Comparison of ENCODE assay signal across 34 mouse cellular contexts in genomic region chr1:19056861-19057260, GRCm38 (mm10). TPM values are rescaled to one million over a fixed set of nuclear protein-coding genes. Genes with fewer than 3 reads are reported as not detected.
"Had no signal": no experiment of that assay in that cellular context is flagged by ENCODE, and none has a peak within 500 bp of the region (broad histone marks: within the 10 kb centered on the region; RNA-seq: fewer than 3 reads in every experiment).

No protein-coding gene starts in this region.

- H3K27ac ChIP-seq: left cerebral cortex, adult 2 months; limb, embryonic 10.5 days; limb, embryonic 12.5 days; limb, embryonic 13.5 days; limb, embryonic 15.5 days; liver, embryonic 12.5 days; liver, embryonic 13.5 days; liver, embryonic 14.5 days; liver, embryonic 15.5 days; lung, embryonic 15.5 days; macrophage; midbrain, embryonic 10.5 days; midbrain, embryonic 12.5 days; midbrain, embryonic 13.5 days; midbrain, embryonic 15.5 days had no signal

- DNase-seq: liver; liver, embryonic 13.5 days; liver, postnatal 0 days; lung, adult 18-20 months; lung, adult 2 months; lung, postnatal 10 days; lung, postnatal 14 days; lung, postnatal 36 days; lung, postnatal 4 days had no signal

- H3K4me3 ChIP-seq: left cerebral cortex, adult 2 months; limb, embryonic 10.5 days; limb, embryonic 12.5 days; limb, embryonic 13.5 days; limb, embryonic 15.5 days; liver, embryonic 12.5 days; liver, embryonic 13.5 days; liver, embryonic 15.5 days; lung, embryonic 15.5 days; megakaryocyte, embryonic 14.5 days; midbrain, embryonic 10.5 days; midbrain, embryonic 12.5 days; midbrain, embryonic 13.5 days; midbrain, embryonic 15.5 days; myocyte had no signal

- H3K36me3 ChIP-seq: limb, embryonic 10.5 days; limb, embryonic 12.5 days; limb, embryonic 13.5 days; limb, embryonic 15.5 days; liver, embryonic 12.5 days; liver, embryonic 13.5 days; liver, embryonic 15.5 days; lung, embryonic 15.5 days; midbrain, embryonic 10.5 days; midbrain, embryonic 12.5 days; midbrain, embryonic 13.5 days; midbrain, embryonic 15.5 days had no signal

- H3K4me2 ChIP-seq: limb, embryonic 12.5 days; limb, embryonic 13.5 days; limb, embryonic 15.5 days; liver, embryonic 11.5 days; liver, embryonic 12.5 days; liver, embryonic 13.5 days; liver, embryonic 15.5 days; lung, embryonic 14.5 days; lung, embryonic 15.5 days; midbrain, embryonic 11.5 days; midbrain, embryonic 12.5 days; midbrain, embryonic 13.5 days; midbrain, embryonic 15.5 days had no signal

- H3K27me3 ChIP-seq: limb, embryonic 12.5 days; limb, embryonic 13.5 days; limb, embryonic 15.5 days; liver, embryonic 12.5 days; liver, embryonic 13.5 days; liver, embryonic 15.5 days; lung, embryonic 15.5 days; megakaryocyte, embryonic 14.5 days; midbrain, embryonic 12.5 days; midbrain, embryonic 13.5 days; midbrain, embryonic 15.5 days had no signal

- H3K9ac ChIP-seq: limb, embryonic 12.5 days; limb, embryonic 13.5 days; limb, embryonic 15.5 days; liver, embryonic 12.5 days; liver, embryonic 13.5 days; liver, embryonic 14.5 days; liver, embryonic 15.5 days; liver, postnatal 0 days; lung, embryonic 14.5 days; lung, embryonic 15.5 days; midbrain, embryonic 12.5 days; midbrain, embryonic 13.5 days; midbrain, embryonic 15.5 days had no signal

- H3K9me3 ChIP-seq: limb, embryonic 10.5 days; limb, embryonic 12.5 days; limb, embryonic 13.5 days; limb, embryonic 15.5 days; liver, embryonic 12.5 days; liver, embryonic 13.5 days; liver, embryonic 15.5 days; lung, embryonic 15.5 days; megakaryocyte, embryonic 14.5 days; midbrain, embryonic 10.5 days; midbrain, embryonic 12.5 days; midbrain, embryonic 13.5 days; midbrain, embryonic 15.5 days had no signal

- ATAC-seq: liver, embryonic 12.5 days; liver, postnatal 0 days; lung, postnatal 0 days; midbrain, embryonic 13.5 days; midbrain, embryonic 16.5 days had no signal

- H3K4me1 ChIP-seq: limb, embryonic 10.5 days; limb, embryonic 12.5 days; limb, embryonic 13.5 days; limb, embryonic 15.5 days; liver, embryonic 12.5 days; liver, embryonic 13.5 days; liver, embryonic 15.5 days; lung, embryonic 15.5 days; megakaryocyte, embryonic 14.5 days; midbrain, embryonic 10.5 days; midbrain, embryonic 12.5 days; midbrain, embryonic 13.5 days; midbrain, embryonic 15.5 days had no signal

RNA-seq across cellular contexts. Expression of gene Tfap2d, which starts 46.0 kb away (rescaled TPM):
- polyA plus RNA-seq: limb, embryonic 10.5 days; limb, embryonic 11.5 days; limb, embryonic 12.5 days; limb, embryonic 14.5 days; limb, embryonic 15.5 days; liver, embryonic 11.5 days; liver, embryonic 12.5 days; liver, embryonic 14.5 days; liver, embryonic 15.5 days; liver, embryonic 16.5 days; liver, postnatal 0 days; lung, adult 2 months; lung, embryonic 14.5 days; lung, embryonic 15.5 days; lung, embryonic 16.5 days; lung, postnatal 0 days; macrophage; myocyte had no signal
